Mouse (Mus musculus): ENCODE data around the gene Gm28827. TPM values are rescaled to one million over a fixed set of nuclear protein-coding genes. Genes with fewer than 3 reads are reported as not detected.
"Not testable (repeated sequence)": the region's sequence is repeated elsewhere in the genome, so short reads cannot be mapped to it uniquely, and the experiment has no call there.

The Gm28827 gene
- polyA plus RNA-seq (2012; rRNA removed) = not detected in 2 replicates

GRCm38 (mm10) chrY:83030647-83031046 lies at the start of gene Gm28827:
TSS of gene Gm28827 (plus strand) at chrY:83030947.
- H3K36me3 ChIP-seq (ENCODE audit: control insufficient read depth, insufficient read depth, low read length); H3K4me3 ChIP-seq (ENCODE audit: control insufficient read depth, low read depth, low read length); H3K27me3 ChIP-seq (ENCODE audit: control insufficient read depth, insufficient read depth, low read length); H3K4me1 ChIP-seq (ENCODE audit: control insufficient read depth, insufficient read depth, low read length); H3K27ac ChIP-seq (ENCODE audit: control insufficient read depth, insufficient read depth, low read depth, low read length): not testable (repeated sequence)
